Mouse (Mus musculus) kidney, adult 2 months (tissue): ENCODE measurements at regions not wholly inside any gene's neighbourhood (a gene's known extent, or its start where the extent isn't known, plus 50 kb on each side); places are given as distances from the start of the nearest gene placed in this dataset.

Source experiments
- DNase-seq: peaks from one replicate; pipeline ENCODE4 v3.0.0; 2021
- H3K27ac ChIP-seq: fragments of 200-500 bp; 2 replicates; pipeline ENCODE4 v1.5.1; 2012; ENCODE audit warnings: low read depth, low read length, control low read depth, inconsistent platforms; ENCODE audit not compliant: insufficient read depth
- H3K27me3 ChIP-seq: fragments of 200-500 bp; replicated peaks from 2 replicates; pipeline ENCODE4 v1.6.1; 2012; ENCODE audit warnings: mild to moderate bottlenecking, moderate library complexity, low read length, inconsistent platforms; ENCODE audit not compliant: control insufficient read depth, insufficient read depth
- H3K36me3 ChIP-seq: fragments of 200-500 bp; 2 replicates; pipeline ENCODE4 v1.6.1; 2012; ENCODE audit warnings: mild to moderate bottlenecking, moderate library complexity, low read length, inconsistent platforms; ENCODE audit not compliant: control insufficient read depth, insufficient read depth
- H3K4me1 ChIP-seq: fragments of 200-500 bp; 2 replicates; pipeline ENCODE4 v1.6.1; 2011; ENCODE audit warnings: low read length; ENCODE audit not compliant: control insufficient read depth, insufficient read depth
- H3K4me3 ChIP-seq: fragments of 200-500 bp; 2 replicates; pipeline ENCODE4 v1.5.1; 2011; ENCODE audit warnings: mild to moderate bottlenecking, low read depth, low read length, control low read depth; ENCODE audit not compliant: insufficient read depth
- CTCF ChIP-seq: fragments of 200-500 bp; conservative IDR thresholded peaks from 2 replicates; pipeline ENCODE4 v1.5.1; 2011; ENCODE audit warnings: low read depth, mild to moderate bottlenecking, control low read depth, low read length, moderate library complexity, mixed read lengths; ENCODE audit not compliant: insufficient read depth, insufficient read length
- POLR2A ChIP-seq: fragments of 200-500 bp; IDR thresholded peaks from one replicate; pipeline ENCODE4 v1.6.1; 2011; ENCODE audit warnings: low read depth, low read length, control low read depth
- WGBS: fragments of 180-500 bp; shearing (Covaris S2); methylation state at CpG from one replicate; pipeline ENCODE4 v1.1.7; 2018; 5-methylcytosine and 5-hydroxymethylcytosine counted together

DNA sequence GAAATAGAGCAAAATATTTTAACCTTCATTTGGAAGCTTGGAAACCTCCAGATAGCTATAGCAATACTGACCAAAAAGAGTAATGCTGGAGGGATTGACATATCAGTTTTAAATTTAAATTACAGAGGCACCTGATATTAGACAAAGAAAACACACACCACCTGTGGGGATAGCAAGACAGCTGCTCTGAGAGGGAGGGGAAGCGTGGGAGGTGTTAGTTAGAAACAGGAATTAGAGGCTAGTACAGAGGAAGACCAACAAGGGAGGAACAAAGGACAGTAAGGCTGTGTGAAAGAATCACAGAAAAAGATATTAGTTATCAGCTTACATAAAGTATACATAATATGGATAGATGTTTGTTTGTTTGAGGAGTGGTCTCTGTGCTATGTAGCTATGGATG, 297.2 kb upstream of the Mef2c start:
- DNase-seq: no peak
- TF ChIP-seq CTCF (no peak), POLR2A (no peak)
- Histone ChIP-seq H3K27me3 (no peaks in the 10 kb centered on the region), H3K4me3 (no peak overlapping the region), H3K36me3 (no peaks in the 10 kb centered on the region), H3K27ac (no peak overlapping the region), H3K4me1 (no peaks in the 10 kb centered on the region)
- 76% methylated on average over 1 of the region's 1 CpGs for WGBS

DNA sequence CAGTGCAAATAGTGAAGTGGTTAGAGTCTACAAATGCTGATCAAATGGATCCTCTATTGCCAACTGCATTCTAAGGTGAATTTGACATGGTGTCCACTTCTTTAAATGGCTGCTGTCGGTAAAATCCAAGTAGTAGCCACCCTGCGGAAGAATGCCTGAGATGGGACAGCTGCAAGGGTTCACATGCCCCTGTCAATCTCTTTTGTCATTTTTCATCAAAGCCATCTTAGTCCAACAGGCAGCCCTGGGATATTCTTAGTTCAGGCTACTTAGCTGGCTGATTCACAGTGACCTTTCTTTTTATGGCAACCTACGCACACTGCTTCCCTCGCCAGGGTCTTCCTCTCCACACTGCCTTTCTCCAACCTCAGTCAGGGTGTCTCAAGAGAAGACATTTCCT, 296.3 kb upstream of the Mef2c start:
- Histone ChIP-seq H3K4me1 (no peaks in the 10 kb centered on the region), H3K4me3 (no peak overlapping the region), H3K27ac (no peak overlapping the region), H3K36me3 (no peaks in the 10 kb centered on the region), H3K27me3 (no peaks in the 10 kb centered on the region)
- TF ChIP-seq POLR2A: no peak
- TF ChIP-seq CTCF: no peak
- 81% methylated on average over 4 of the region's 4 CpGs for WGBS
- DNase-seq: no peak

DNA sequence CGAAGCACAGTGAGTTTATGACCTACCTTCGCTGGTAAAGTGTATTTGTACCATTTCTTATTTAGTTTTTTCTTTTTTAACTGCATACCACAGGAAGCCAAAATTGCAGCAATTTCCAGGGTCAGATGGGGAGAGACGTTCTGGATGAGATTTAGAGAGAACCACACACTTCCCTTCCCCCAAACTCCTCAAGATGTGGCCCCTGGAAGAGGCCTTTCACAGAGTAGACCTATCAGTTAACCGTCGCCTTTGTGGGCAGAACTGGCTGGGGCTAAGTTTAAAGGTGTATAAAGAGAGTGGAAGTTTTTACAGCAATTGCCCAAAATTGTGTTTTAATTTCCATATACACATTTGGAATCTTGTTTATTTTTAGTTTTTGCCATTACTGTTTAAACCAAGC, 295.7 kb upstream of the Mef2c start:
- 72% methylated on average over 5 of the region's 5 CpGs for WGBS
- Histone ChIP-seq H3K27me3 (no peaks in the 10 kb centered on the region), H3K4me1 (no peaks in the 10 kb centered on the region), H3K27ac (no peak overlapping the region), H3K36me3 (no peaks in the 10 kb centered on the region), H3K4me3 (no peak overlapping the region)
- TF ChIP-seq POLR2A (no peak), CTCF (no peak)
- no peak for DNase-seq

DNA sequence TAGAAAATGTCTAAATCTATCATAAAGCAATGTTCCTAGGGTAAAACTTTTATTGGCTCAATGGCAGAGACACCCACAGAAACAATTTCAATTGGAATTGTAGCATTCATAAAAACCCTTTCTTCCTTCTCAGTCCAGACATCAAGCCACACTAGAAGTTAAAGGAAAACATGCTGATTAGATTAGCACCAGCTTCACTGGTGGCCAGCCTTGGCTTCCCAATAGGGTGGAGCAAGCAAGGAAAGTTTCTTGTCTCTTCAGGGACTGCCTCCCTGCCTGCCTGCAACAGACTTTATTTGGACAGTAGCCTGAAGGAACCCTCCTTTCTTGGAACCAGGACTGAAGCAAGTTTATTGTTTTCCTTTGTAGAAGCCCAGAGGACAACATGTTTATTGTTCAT, 289.0 kb upstream of the Mef2c start:
- Histone ChIP-seq H3K27me3 (no peaks in the 10 kb centered on the region), H3K4me3 (no peak overlapping the region), H3K36me3 (no peaks in the 10 kb centered on the region), H3K27ac (no peak overlapping the region), H3K4me1 (no peaks in the 10 kb centered on the region)
- DNase-seq: no peak
- TF ChIP-seq CTCF: no peak
- no peak for TF ChIP-seq POLR2A

DNA sequence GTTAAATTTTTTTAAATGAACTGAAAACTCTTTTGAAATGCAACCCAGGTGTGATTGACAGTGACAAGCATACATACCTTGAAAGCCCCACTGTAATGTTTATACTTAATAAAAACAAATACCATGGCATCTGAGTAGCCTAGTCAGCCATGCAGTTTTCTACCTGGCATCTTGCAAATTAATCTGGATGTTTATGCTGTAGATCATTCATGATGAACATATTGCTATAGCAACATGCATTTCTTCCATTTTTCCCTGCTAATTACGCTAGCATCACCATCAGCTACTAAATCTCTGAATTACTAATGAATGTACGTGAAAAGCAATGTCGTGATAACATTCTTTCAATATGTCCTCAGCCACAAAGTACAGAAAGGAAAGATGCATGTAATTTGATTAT, 287.4 kb upstream of the Mef2c start:
- Histone ChIP-seq H3K4me1 (no peaks in the 10 kb centered on the region), H3K27ac (no peak overlapping the region), H3K36me3 (no peaks in the 10 kb centered on the region), H3K4me3 (no peak overlapping the region), H3K27me3 (no peaks in the 10 kb centered on the region)
- no peak for DNase-seq
- TF ChIP-seq CTCF: no peak
- TF ChIP-seq POLR2A: no peak
- WGBS: 90% methylated on average over 3 of the region's 3 CpGs

DNA sequence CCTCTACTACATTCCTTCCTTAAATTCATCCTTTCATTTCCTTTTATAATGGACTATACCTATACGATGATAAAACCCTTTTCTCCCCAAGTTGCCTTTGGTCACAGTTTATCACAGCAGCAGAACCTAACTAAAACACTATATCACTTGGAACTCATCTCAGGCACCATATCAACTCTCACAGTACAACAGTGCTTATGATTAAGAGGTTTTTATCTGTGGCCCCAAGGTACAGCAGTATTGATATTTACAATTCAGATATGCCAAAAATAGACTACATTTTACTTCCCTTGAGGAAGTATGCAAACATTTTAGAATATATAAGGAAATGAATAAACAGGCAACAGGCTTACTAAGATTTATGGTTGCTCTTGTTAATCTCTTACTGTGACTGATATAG, 251.4 kb upstream of the Mef2c start:
- 83% methylated on average over 1 of the region's 1 CpGs for WGBS
- no peak overlapping the region for H3K4me3 ChIP-seq
- DNase-seq: no peak
- no peaks in the 10 kb centered on the region for H3K36me3 ChIP-seq
- TF ChIP-seq POLR2A: no peak
- no peak for TF ChIP-seq CTCF
- H3K27me3 ChIP-seq: no peaks in the 10 kb centered on the region
- no peaks in the 10 kb centered on the region for H3K4me1 ChIP-seq
- H3K27ac ChIP-seq: no peak overlapping the region

DNA sequence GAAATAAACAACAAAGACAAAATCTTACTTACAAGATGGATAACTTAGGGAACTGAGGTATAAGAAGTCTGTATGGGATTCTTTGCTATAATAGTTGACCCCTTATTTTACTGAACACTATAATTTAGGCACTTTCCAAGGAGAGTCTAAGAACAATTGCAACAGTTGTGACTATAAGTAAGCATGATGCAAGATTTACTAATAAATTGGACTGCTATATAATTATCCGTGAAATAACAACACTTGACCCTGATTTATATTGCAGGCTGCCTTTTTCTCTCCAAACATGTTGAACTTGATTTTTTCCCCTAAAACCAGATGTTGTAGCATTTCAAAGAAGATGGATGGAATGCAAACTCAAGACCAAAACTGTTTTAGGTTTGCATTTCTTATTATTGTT, 237.2 kb upstream of the Mef2c start:
- Histone ChIP-seq H3K27ac (no peak overlapping the region), H3K36me3 (no peaks in the 10 kb centered on the region), H3K4me1 (no peaks in the 10 kb centered on the region), H3K4me3 (no peak overlapping the region), H3K27me3 (no peaks in the 10 kb centered on the region)
- no peak for TF ChIP-seq CTCF
- no peak for TF ChIP-seq POLR2A
- DNase-seq: no peak
- 81% methylated on average over 1 of the region's 1 CpGs for WGBS

DNA sequence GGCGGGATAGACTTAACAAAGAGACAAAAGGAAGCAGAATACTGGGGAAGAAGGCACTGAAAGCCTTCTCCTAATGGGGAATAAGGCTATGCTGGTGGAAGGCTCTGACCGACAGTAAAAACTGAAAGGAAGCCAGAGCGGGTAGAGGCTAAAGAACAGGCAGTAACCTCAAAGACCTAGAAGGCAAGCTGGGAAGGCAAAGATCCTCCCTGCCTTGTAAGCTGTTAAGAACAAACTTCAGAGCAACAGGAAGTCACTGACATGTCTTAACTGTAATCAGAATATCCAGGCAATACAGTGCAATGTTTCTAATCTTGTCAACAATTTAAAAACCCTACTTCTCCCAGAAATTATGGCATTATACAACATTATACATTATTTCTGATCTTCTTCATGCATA, 235.2 kb upstream of the Mef2c start:
- H3K36me3 ChIP-seq: no peaks in the 10 kb centered on the region
- no peaks in the 10 kb centered on the region for H3K4me1 ChIP-seq
- DNase-seq: no peak
- H3K27ac ChIP-seq: no peak overlapping the region
- no peak for TF ChIP-seq CTCF
- TF ChIP-seq POLR2A: no peak
- WGBS: 86% methylated on average over 3 of the region's 3 CpGs
- H3K4me3 ChIP-seq: no peak overlapping the region
- no peaks in the 10 kb centered on the region for H3K27me3 ChIP-seq
